Mouse (Mus musculus): ENCODE results near the gene Chst5. TPM values are rescaled to one million over a fixed set of nuclear protein-coding genes. Genes with fewer than 3 reads are reported as not detected.

The Chst5 gene
- polyA plus RNA-seq, 1 experiment: not detected

DNA sequence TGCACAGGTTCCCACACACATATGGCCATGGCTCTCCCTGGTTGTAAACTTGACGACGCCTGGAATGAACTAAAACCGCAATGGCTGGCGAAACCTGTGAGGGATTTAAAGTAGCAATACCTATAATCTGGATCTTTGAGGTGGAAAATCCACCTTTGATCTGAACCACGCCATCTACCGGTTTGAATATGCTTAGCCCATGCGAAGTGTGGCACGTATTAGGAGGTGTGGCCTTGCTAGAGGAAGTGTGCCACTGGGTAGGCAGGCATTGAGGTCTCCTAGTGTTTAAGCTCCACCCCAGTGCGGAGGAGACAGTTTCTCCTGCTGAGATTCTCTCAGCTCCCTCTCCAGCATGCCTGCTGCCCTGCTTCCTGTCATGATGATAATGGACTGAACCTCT lies 32.5 kb downstream of the Chst5 start:
- TF ChIP-seq CTCF (IDR thresholded peaks at IDR 0.05; ENCODE audit: low read depth, low read length) (no peak), POLR2A (IDR thresholded peaks at IDR 0.05; ENCODE audit: borderline replicate concordance, low read depth, low read length) (no peak)
- Histone ChIP-seq H3K4me3 (ENCODE audit: insufficient read depth, low read length) (no peak overlapping the region), H3K4me1 (ENCODE audit: control insufficient read depth, insufficient read depth, low read length) (no peaks in the 10 kb centered on the region), H3K27ac (ENCODE audit: insufficient read depth, low read depth, low read length) (no peak overlapping the region)

DNA sequence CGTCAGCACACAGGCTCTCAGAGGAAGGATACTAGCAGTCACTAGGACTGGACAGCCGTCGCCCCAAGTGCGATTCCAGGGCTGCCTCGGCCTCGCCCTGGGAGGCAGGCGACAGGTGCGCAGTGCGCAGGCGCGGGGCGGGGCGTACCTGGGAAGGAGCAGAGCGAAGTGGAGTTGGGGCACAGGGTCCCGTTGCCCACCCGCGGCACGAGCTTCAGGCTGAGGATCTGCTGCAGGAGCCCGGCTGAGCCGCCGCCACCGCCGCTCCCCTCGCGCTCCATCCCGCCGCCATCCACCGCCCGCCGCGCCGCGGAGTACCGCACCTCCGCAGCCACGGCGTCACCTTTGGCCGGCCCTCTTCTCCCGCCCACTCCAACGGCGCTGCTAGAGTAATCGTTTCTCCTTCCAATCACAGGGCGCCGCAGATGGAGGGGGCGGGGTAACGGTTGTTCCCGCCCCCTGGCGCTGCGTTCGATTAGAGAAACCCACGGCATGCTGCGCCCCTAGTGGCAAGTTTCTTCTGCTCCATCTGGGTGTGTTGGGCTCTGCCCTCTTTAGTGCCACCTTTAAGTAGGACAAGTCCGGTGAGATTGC lies 33.8 kb downstream of the Chst5 start, which contains the start of gene Tmem170:
Gene Tmem170 (minus strand): TSS at position 396 of the 594 bp plus-strand sequence.
- no peak within 1 kb of the TSS for H3K27ac ChIP-seq (ENCODE audit: insufficient read depth, low read depth, low read length)
- peaks cover 1% of the 10 kb centered on the region; the same call in 1 of the 2 replicates for H3K4me1 ChIP-seq (ENCODE audit: control insufficient read depth, insufficient read depth, low read length)
- TF ChIP-seq POLR2A (IDR thresholded peaks at IDR 0.05; ENCODE audit: borderline replicate concordance, low read depth, low read length) (no peak), CTCF (IDR thresholded peaks at IDR 0.05; ENCODE audit: low read depth, low read length) (peak; percentile 81)
- peak within 1 kb of the TSS; percentile 59 for H3K4me3 ChIP-seq (ENCODE audit: insufficient read depth, low read length)

DNA sequence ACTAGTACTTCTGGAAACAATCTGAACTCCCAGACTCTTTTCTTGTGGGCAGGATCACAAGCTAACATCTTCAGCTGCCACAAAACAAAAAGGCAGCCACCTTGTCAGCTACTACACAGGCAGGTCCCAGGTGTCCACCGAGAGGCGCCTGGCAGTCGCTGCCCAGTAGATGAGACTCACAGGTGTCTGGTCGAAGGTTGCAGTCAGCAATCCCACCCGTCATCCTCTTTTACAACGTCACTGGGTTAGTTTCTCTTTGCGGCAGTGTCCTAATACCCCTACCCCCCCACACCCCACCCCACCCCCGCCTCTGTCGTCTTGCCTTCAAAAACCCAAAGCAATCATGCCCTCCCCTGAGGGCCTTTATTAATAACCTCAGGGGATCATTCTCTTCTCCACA lies 34.5 kb downstream of the Chst5 start:
- Histone ChIP-seq H3K4me3 (ENCODE audit: insufficient read depth, low read length) (peak overlapping the region; percentile 59), H3K4me1 (ENCODE audit: control insufficient read depth, insufficient read depth, low read length) (peaks cover 3% of the 10 kb centered on the region; the same call in 1 of the 2 replicates), H3K27ac (ENCODE audit: insufficient read depth, low read depth, low read length) (no peak overlapping the region)
- TF ChIP-seq CTCF (IDR thresholded peaks at IDR 0.05; ENCODE audit: low read depth, low read length) (no peak), POLR2A (IDR thresholded peaks at IDR 0.05; ENCODE audit: borderline replicate concordance, low read depth, low read length) (no peak)

DNA sequence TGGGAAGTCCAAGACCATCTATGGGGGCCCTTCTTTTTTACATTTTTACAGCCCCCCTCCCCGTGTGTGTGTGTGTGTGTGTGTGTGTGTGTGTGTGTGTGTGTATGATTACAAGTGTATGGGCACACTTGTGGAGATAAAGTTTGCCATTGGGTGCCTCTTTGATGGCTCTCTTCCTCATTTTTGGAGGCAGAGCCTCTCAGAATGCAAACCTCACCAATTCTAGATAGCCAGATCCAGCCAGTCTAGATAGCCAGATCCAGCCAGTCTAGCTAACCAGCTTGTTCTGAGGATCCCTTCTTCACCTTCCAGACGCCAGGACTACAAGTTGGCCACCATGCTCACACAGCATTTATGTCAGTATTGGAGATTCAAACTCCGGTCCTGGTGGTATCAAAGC lies 39.0 kb downstream of the Chst5 start:
- Histone ChIP-seq H3K27ac (ENCODE audit: insufficient read depth, low read depth, low read length) (no peak overlapping the region), H3K4me1 (ENCODE audit: control insufficient read depth, insufficient read depth, low read length) (peaks cover 6% of the 10 kb centered on the region; the same call in 1 of the 2 replicates), H3K4me3 (ENCODE audit: insufficient read depth, low read length) (no peak overlapping the region)
- TF ChIP-seq POLR2A (IDR thresholded peaks at IDR 0.05; ENCODE audit: borderline replicate concordance, low read depth, low read length) (no peak), CTCF (IDR thresholded peaks at IDR 0.05; ENCODE audit: low read depth, low read length) (no peak)

DNA sequence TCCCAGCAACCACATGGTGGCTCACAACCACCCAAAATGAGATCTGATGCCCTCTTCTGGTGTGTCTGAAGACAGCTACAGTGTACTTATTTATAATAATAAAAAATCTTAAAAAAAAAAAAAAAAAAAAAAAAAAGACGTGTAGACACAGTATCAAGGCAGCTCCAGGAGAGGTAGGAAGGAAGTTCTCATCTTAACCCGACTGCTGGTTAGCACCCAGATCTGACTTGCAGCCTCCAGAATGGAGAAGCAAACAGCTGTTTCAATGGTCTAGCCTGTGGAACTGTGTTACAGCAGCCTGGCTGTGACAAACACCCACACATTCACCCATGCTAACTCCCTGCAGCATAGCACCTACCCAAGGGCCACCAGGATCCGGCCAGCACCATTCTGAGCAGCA lies 39.9 kb downstream of the Chst5 start:
- TF ChIP-seq CTCF (IDR thresholded peaks at IDR 0.05; ENCODE audit: low read depth, low read length): no peak
- no peak for TF ChIP-seq POLR2A (IDR thresholded peaks at IDR 0.05; ENCODE audit: borderline replicate concordance, low read depth, low read length)
- no peak overlapping the region for H3K4me3 ChIP-seq (ENCODE audit: insufficient read depth, low read length)
- no peak overlapping the region for H3K27ac ChIP-seq (ENCODE audit: insufficient read depth, low read depth, low read length)
- H3K4me1 ChIP-seq (ENCODE audit: control insufficient read depth, insufficient read depth, low read length): peaks cover 6% of the 10 kb centered on the region; the same call in 1 of the 2 replicates

DNA sequence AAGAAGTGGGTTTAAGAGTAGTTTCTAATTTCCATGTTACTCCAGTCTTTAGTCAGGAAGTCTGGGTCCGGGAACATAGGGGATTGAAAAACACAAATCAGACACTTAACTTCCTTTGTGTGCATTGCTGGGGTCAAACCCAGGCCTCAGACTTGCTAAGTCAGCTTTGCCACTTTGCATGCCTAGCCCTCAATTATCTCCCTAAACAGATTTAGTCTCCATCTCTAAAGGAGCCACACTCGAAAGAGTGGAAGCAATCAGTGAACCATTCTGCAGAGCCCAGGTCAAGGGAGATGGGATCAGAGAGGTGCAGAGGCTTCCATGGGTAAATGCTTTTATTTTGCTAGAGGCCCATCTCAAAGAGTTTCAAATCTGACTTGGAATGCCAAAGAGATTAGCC lies 41.6 kb downstream of the Chst5 start:
- Histone ChIP-seq H3K4me1 (ENCODE audit: control insufficient read depth, insufficient read depth, low read length) (peaks cover 8% of the 10 kb centered on the region), H3K4me3 (ENCODE audit: insufficient read depth, low read length) (no peak overlapping the region), H3K27ac (ENCODE audit: insufficient read depth, low read depth, low read length) (no peak overlapping the region)
- TF ChIP-seq POLR2A (IDR thresholded peaks at IDR 0.05; ENCODE audit: borderline replicate concordance, low read depth, low read length) (no peak), CTCF (IDR thresholded peaks at IDR 0.05; ENCODE audit: low read depth, low read length) (no peak)

DNA sequence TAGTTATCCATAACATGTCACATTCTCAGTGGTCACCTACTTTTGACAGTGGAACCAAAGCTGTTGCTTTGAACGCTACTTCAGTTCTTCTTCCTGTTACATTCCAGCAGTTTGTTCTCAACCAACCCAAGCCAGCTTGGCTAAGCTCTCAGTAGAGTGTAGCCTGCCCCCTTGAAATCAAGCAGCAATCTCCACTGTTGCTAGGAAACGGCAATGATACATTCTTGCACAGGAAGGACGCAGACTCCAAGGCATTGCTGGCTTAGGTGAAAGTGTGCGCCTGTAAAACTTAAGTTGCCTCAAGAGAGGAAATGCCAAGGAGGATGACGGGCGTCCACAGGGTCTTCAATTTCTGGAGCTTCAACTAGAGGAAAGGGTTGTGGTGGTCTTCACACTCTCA lies 44.4 kb downstream of the Chst5 start:
- Histone ChIP-seq H3K4me1 (ENCODE audit: control insufficient read depth, insufficient read depth, low read length) (peaks cover 11% of the 10 kb centered on the region), H3K4me3 (ENCODE audit: insufficient read depth, low read length) (no peak overlapping the region), H3K27ac (ENCODE audit: insufficient read depth, low read depth, low read length) (no peak overlapping the region)
- no peak for TF ChIP-seq POLR2A (IDR thresholded peaks at IDR 0.05; ENCODE audit: borderline replicate concordance, low read depth, low read length)
- TF ChIP-seq CTCF (IDR thresholded peaks at IDR 0.05; ENCODE audit: low read depth, low read length): no peak

DNA sequence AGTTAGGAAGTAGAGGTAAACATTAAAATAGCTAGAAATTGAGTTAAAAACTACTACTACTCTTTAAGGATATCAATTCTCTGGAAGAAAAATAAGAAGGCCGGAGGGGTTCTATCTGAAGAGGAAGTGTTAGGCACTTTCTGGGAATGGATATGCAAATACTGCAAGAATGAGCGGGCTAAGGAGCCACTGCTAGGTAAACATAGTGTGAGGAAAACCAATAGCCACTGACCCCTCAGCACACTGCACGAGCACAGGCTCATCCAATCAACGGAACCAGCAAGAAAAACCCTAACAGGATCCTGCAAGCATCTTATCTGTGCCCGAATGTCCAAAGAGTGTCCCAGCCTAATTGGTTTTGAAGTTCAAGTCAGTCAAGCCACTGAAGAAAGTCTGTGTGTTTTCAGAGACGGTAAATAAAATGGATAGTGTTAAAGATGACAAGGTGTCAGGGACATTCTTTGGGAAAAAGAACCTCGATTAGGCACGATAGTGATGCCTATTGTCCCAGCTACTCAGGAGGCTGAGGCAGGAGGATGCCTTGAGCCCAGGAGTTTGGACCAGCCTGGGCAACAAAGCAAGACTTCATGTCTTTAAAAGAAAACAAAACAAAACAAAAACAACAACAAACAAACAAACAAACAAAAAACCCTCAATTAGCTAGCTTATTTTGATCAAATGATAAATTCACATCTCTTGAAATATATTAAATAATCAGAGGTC lies 45.0 kb downstream of the Chst5 start:
- peaks cover 11% of the 10 kb centered on the region for H3K4me1 ChIP-seq (ENCODE audit: control insufficient read depth, insufficient read depth, low read length)
- H3K4me3 ChIP-seq (ENCODE audit: insufficient read depth, low read length): no peak overlapping the region
- no peak for TF ChIP-seq CTCF (IDR thresholded peaks at IDR 0.05; ENCODE audit: low read depth, low read length)
- no peak for TF ChIP-seq POLR2A (IDR thresholded peaks at IDR 0.05; ENCODE audit: borderline replicate concordance, low read depth, low read length)
- H3K27ac ChIP-seq (ENCODE audit: insufficient read depth, low read depth, low read length): no peak overlapping the region

DNA sequence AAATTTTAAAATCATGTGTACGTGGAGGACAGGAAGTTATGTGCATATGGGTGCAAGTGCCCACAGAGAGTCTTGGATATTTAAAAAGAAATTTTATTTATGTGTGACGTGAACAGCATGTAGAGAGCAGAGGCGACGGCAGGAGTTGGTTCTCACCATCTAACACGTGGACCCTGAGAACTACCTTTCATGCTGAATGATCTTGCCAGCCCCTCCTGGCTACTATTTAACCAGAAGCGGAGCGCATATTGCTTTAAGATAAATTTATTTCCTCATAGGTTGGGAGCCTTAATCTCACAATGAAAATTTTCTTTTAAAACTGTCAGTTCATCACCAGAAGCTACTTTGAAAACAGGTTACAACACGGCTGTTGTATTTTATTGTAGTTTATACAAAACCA lies 45.6 kb downstream of the Chst5 start:
- Histone ChIP-seq H3K4me3 (ENCODE audit: insufficient read depth, low read length) (no peak overlapping the region), H3K4me1 (ENCODE audit: control insufficient read depth, insufficient read depth, low read length) (peaks cover 11% of the 10 kb centered on the region), H3K27ac (ENCODE audit: insufficient read depth, low read depth, low read length) (no peak overlapping the region)
- no peak for TF ChIP-seq POLR2A (IDR thresholded peaks at IDR 0.05; ENCODE audit: borderline replicate concordance, low read depth, low read length)
- TF ChIP-seq CTCF (IDR thresholded peaks at IDR 0.05; ENCODE audit: low read depth, low read length): no peak

DNA sequence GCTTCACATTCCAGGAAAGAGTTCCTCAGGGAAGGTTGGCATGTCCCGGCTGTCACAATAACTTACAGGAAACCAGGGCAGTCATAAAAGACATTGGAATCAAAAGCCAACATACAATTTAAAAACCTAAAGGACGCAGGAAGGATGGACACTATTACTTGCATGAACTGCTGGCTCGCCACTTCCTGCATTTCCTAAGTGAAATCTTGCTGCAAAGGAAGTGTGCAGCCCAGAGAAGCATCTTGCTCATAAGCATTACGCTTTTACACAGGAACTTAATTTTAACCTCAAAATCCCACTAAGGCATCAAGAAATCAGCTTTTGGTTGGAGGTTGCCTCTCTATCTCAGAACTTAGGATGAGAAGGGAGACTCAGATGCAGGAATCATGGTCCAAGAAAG lies 47.0 kb downstream of the Chst5 start:
- Histone ChIP-seq H3K4me1 (ENCODE audit: control insufficient read depth, insufficient read depth, low read length) (peaks cover 7% of the 10 kb centered on the region), H3K27ac (ENCODE audit: insufficient read depth, low read depth, low read length) (no peak overlapping the region), H3K4me3 (ENCODE audit: insufficient read depth, low read length) (no peak overlapping the region)
- TF ChIP-seq POLR2A (IDR thresholded peaks at IDR 0.05; ENCODE audit: borderline replicate concordance, low read depth, low read length) (no peak), CTCF (IDR thresholded peaks at IDR 0.05; ENCODE audit: low read depth, low read length) (no peak)

Measured in bone marrow macrophage, adult 2 months (primary cell).